Mouse (Mus musculus): ENCODE results near the gene Scamp5. TPM values are rescaled to one million over a fixed set of nuclear protein-coding genes. Genes with fewer than 3 reads are reported as not detected.

Scamp5 gene
- total RNA-seq, 2 experiments from 2014 or later = 0.77 to 1.8 TPM

GRCm38 (mm10) chr9:57420321-57421120, 47.3 kb downstream of the Scamp5 start:
- ATAC-seq (replicated peaks; ENCODE audit: poor library complexity) = peak; percentile 82

DNA sequence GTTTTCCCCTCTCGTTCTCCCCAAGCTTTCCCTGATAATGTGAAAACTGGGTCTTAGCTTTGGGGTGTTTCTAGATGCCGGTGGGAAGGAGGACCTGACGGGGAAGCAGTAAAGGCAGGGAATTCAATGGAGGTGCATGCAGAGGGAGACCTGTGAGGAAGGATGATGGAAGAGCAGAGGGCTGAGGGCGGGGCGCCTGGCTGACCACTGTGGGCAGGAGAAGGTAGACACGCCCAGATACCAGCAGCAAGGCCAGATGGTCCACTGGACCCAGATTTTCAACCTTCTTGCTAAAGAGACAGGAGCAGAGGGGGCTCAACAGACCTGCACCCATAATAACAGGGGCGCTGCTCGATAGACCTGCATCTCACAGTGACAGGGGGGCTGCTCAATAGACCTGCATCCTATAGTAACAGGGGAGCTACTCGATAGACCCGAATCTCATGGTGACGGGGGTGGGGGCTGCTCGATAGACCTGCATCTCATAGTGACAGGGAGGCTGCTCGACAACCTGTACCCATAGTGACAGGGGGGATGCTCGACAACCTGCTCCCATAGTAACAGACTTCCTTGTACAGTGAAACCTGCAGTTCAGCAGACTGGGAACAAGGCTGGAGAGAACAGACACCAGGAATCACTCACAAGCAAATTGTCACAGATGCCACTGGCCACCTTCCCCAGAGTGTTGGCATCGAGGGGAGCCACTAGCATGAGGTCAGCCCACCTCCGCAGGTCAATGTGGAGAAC, 48.2 kb downstream of the Scamp5 start:
- no peak for ATAC-seq (replicated peaks; ENCODE audit: poor library complexity)

- ATAC-seq (replicated peaks; ENCODE audit: poor library complexity) = peak; percentile 15; the same call in 1 of the 2 replicates
Observed at GRCm38 (mm10) chr9:57417341-57417740, 50.5 kb downstream of the Scamp5 start.

DNA sequence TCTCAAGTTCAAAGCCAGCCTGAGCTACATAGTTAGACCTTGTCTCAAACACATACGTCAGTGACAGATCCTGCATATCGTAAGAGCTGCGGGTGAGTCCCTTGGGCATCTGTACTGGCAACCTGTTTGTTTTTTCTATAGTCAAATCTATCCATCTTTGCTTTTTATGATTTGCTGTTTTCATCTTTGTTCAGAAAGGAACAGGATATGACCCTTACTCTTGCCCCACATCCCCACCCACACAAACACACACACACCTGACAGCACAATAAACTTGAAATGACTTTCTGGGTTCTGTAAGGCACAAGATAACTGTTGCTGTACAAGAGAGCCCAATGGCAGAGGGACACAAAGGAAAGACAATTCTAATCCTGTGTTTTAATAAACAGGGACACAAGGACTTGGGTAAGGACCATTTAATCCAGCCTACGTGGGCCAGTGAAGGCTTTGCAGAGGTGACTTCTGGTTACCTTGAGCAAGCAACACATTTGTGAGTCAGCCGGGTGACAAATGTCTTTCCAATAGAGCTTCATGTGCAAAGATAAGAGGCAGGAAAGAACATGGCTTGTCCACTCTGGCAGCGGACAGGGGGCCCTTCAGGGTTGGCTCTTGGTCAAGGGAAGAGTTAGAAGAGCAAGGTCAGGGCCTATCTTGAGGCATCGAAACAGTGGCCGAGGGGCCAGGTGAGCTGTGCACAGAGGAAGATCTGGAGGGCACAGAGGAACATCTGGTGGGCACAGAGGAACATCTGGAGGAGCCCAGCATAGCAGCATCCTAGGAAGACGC, 60.5 kb downstream of the Scamp5 start:
- no peak for ATAC-seq (replicated peaks; ENCODE audit: poor library complexity)

DNA sequence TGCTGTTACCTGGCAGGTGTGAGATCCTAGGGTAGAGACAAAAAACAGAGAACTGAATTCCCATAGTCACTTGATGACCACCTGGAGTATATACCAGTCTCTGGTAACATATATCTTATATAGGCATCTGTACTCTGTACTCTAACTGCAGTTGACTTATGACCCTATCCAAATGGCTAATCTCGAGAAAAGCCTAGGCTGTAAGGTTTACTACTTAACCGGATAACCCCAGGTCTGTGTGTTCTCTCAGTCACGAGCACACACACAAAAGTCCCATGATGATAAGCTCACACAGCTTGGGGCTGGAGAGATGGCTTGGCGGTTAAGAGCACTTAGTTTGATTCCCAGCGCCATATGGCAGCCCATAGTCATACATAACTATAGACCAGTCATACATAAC, 61.5 kb downstream of the Scamp5 start:
- no peak for ATAC-seq (replicated peaks; ENCODE audit: poor library complexity)

DNA sequence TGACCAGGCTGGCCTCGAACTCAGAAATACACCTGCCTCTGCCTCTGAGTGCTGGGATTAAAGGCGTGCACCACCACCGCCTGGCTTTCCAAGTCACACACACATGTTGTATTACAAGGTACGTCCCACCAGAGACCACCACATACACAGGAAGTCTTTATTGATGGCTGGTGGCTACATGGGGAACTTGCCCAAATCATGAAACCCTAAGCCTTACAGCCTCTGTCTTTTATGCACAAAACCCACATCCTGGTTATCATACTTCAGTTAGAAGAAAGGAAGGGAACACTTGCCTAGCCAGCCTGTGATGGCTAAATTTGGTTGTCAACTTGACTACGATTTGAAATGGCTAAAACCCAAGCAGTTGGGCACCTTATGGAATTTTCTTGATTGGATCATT, 63.8 kb downstream of the Scamp5 start:
- ATAC-seq (replicated peaks; ENCODE audit: poor library complexity) = peak; percentile 55

DNA sequence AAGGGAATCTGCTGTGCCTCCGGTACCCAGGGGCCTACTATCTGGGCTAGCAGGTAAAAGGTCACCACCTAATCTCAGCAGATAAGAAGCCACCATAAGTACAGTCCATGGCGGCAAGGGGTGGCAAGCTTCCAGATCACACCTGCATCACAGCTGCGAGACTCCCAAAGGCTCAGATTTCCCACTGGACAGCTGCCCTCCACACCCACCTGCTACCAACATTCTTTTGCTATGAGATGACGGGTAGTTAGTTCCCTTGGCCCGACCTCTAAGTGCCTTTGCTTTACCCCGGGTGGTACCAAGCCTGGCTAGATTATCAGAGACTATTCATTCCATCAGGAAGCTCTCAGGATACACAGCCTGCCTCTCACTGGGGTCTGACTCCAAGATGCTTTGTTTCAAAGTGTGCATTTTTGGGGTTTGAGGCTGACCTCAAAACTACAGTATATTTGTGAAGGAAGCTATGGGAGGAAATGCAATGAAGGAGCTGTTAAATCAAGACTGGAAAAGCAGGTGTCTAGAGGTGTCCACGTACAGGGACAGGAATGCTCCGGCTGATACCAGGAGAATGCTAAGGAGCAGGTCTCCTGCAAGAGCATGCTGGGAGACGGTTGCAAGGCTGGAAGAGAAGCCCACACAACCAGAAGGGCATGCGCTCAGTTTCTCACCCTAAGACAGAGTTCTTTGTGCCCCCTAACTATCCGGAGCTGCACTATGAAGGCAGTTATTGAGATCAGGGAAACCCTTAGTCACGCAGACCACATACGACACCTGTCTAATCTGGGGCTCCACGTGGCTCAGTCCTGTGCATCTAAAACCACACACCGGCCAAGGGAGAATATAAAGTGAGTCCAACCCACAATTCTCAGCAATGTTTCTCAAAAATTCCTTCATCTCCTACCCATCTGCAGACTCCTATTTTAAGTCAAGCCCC, 65.3 kb downstream of the Scamp5 start:
- ATAC-seq (replicated peaks; ENCODE audit: poor library complexity) = peak; percentile 65; the same call in 1 of the 2 replicates

DNA sequence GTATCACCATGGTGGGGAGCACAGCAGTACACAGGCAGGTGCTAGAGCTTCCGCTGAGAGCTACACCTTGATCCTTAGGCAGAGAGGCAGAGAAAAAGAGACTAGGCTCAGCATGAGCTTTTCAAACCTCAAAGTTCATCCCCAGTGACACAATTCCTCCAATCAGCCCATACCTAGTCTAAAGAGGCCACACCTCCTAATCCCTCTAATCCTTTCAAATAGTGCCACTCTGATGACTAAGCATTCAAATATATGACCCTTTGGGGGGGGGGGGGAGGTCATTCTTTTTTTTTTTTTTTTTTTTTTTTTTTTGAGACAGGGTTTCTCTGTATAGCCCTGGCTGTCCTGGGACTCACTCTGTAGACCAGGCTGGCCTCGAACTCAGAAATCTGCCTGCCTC, 69.1 kb downstream of the Scamp5 start:
- no peak for ATAC-seq (replicated peaks; ENCODE audit: poor library complexity)

DNA sequence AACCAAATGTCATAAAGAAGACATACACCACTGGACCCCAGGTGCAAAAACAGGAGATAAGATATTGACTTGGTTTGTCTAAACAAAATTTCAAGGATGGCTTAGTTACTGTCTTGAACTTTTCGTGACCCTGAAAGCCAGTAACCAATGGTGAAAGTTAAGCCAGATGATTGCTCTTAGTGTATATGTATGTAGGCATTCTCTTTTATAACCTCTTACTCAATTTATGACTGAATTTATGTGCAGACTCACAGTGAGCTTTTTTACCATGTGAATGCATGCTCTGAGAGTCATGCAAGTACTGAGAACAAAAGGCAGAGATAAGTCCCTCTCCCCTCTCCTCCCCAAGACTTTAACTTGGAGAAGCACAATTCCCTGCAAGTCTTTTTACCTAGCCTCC, 75.0 kb downstream of the Scamp5 start:
- ATAC-seq (replicated peaks; ENCODE audit: poor library complexity) = no peak

Other genes starting within 250 kb of the Scamp5 start
- gene Trcg1, start 231.5 kb downstream of the Scamp5 start, total RNA-seq (2015) = not detected in 2 replicates
- gene Trcg1, start 231.5 kb downstream of the Scamp5 start, total RNA-seq (2017) = not detected in 2 replicates
- gene 1700017B05Rik, start 205.4 kb downstream of the Scamp5 start, total RNA-seq (2015) = 33.8 and 42.4 TPM in 2 replicates
- 17.8 and 25.6 TPM in 2 replicates for gene 1700017B05Rik, start 205.4 kb downstream of the Scamp5 start, total RNA-seq (2017)
- 13.4 and 15.4 TPM in 2 replicates for gene Ppcdc, start 27.9 kb downstream of the Scamp5 start, total RNA-seq (2015)
- gene Ppcdc, start 27.9 kb downstream of the Scamp5 start, total RNA-seq (2017) = 15.9 and 19.1 TPM in 2 replicates
- 0.12 and 0.30 TPM in 2 replicates for gene Rpp25, start 36.0 kb upstream of the Scamp5 start, total RNA-seq (2015)
- 0.20 TPM in 1 of 2 replicates, not detected in the other for gene Rpp25, start 36.0 kb upstream of the Scamp5 start, total RNA-seq (2017)
- 617 and 644 TPM in 2 replicates for gene Cox5a, start 53.2 kb upstream of the Scamp5 start, total RNA-seq (2015)
- gene Cox5a, start 53.2 kb upstream of the Scamp5 start, total RNA-seq (2017) = 85.1 and 114 TPM in 2 replicates
- gene Fam219b, start 69.5 kb upstream of the Scamp5 start, total RNA-seq (2015) = 4.5 and 6.9 TPM in 2 replicates
- gene Fam219b, start 69.5 kb upstream of the Scamp5 start, total RNA-seq (2017) = 9.2 and 12.8 TPM in 2 replicates
- gene Mpi, start 84.7 kb upstream of the Scamp5 start, total RNA-seq (2015) = 15.5 and 21.5 TPM in 2 replicates
- 14.0 and 17.2 TPM in 2 replicates for gene Mpi, start 84.7 kb upstream of the Scamp5 start, total RNA-seq (2017)
- 71.1 and 73.2 TPM in 2 replicates for gene Scamp2, start 92.9 kb upstream of the Scamp5 start, total RNA-seq (2015)
- gene Scamp2, start 92.9 kb upstream of the Scamp5 start, total RNA-seq (2017) = 26.2 and 28.2 TPM in 2 replicates
- 4.0 and 4.6 TPM in 2 replicates for gene Ulk3, start 121.4 kb upstream of the Scamp5 start, total RNA-seq (2015)
- 1.8 and 2.9 TPM in 2 replicates for gene Ulk3, start 121.4 kb upstream of the Scamp5 start, total RNA-seq (2017)
- gene Cplx3, start 138.2 kb upstream of the Scamp5 start, total RNA-seq (2015) = not detected in 2 replicates
- not detected in 2 replicates for gene Cplx3, start 138.2 kb upstream of the Scamp5 start, total RNA-seq (2017)
- gene Lman1l, start 152.7 kb upstream of the Scamp5 start, total RNA-seq (2015) = not detected in 2 replicates
- gene Lman1l, start 152.7 kb upstream of the Scamp5 start, total RNA-seq (2017) = not detected in 2 replicates
- gene Csk, start 185.6 kb upstream of the Scamp5 start, total RNA-seq (2015) = 58.6 and 71.3 TPM in 2 replicates
- 119 and 152 TPM in 2 replicates for gene Csk, start 185.6 kb upstream of the Scamp5 start, total RNA-seq (2017)
- not detected in 2 replicates for gene Cyp1a2, start 215.6 kb upstream of the Scamp5 start, total RNA-seq (2015)
- gene Cyp1a2, start 215.6 kb upstream of the Scamp5 start, total RNA-seq (2017) = not detected in 2 replicates
- gene Cyp1a1, start 219.9 kb upstream of the Scamp5 start, total RNA-seq (2015) = 0.39 TPM in 1 of 2 replicates, not detected in the other
- 0.20 TPM in 1 of 2 replicates, not detected in the other for gene Cyp1a1, start 219.9 kb upstream of the Scamp5 start, total RNA-seq (2017)
- gene Edc3, start 240.5 kb upstream of the Scamp5 start, total RNA-seq (2015) = 6.4 and 8.2 TPM in 2 replicates
- gene Edc3, start 240.5 kb upstream of the Scamp5 start, total RNA-seq (2017) = 4.5 and 4.8 TPM in 2 replicates